Mouse (Mus musculus): ENCODE data around the gene Ccdc3. TPM values are rescaled to one million over a fixed set of nuclear protein-coding genes. Genes with fewer than 3 reads are reported as not detected.
A peak's percentile ranks its signal among the peaks of the same experiment; 100 is the strongest.

Gene Ccdc3
- polyA plus RNA-seq, 1 experiment from 2014 or later, result 4.6 TPM

DNA sequence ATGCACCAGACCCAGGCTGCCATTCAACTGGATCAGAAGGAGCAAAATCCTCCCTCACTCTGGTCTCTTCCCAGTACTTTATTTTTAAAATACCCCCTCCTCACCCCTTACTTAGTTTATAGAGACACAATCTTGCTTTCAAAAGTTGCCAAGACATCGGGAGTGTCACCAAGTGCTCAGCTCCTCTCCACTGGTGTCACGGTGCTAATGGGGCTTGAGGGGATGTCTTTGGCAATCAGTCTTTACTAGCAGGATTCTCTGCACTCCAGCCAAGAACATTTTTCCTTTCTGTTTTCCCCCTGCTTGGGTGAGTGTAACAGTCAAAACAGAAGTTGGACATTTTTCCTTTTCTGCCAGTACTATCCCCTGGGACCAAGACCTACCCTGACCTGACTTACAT lies 10.3 kb downstream of the Ccdc3 start:
- Histone ChIP-seq H3K9me3 (ENCODE audit: control insufficient read depth, low read length) (no peaks in the 10 kb centered on the region), H3K4me2 (ENCODE audit: low read depth, low read length) (no peak overlapping the region), H3K4me1 (ENCODE audit: control insufficient read depth, insufficient read depth, low read length) (no peaks in the 10 kb centered on the region), H3K4me3 (ENCODE audit: low read length) (no peak overlapping the region), H3K9ac (ENCODE audit: low read depth, low read length) (no peak overlapping the region), H3K36me3 (ENCODE audit: control insufficient read depth, insufficient read depth, low read length) (no peaks in the 10 kb centered on the region), H3K27me3 (replicated peaks; ENCODE audit: control insufficient read depth, insufficient read depth, low read length) (no peaks in the 10 kb centered on the region), H3K27ac (ENCODE audit: low read length) (no peak overlapping the region)
- WGBS, result 50% methylated on average over 2 of the region's 2 CpGs
- no peak for ATAC-seq

DNA sequence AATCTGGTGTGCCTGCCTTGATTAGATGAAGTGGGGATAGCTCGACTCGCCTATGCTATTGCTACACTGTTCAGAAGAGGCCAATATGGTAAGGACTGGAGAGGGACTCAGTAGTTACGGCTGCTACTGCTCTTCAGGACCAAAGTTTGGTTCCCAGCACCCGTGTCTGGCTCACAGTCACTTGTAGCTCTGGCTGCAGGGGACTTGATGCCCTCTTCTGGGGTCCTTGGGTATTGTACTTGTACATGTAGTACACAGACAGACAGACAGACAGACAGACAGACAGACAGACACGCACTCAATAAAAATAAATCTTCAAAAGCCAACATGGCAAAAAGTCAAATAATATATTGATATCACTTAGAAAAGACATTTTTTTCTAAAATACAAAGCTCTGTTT lies 17.1 kb downstream of the Ccdc3 start:
- H3K27me3 ChIP-seq (replicated peaks; ENCODE audit: control insufficient read depth, insufficient read depth, low read length), result no peaks in the 10 kb centered on the region
- ATAC-seq, result no peak
- 89% methylated on average over 5 of the region's 5 CpGs for WGBS

DNA sequence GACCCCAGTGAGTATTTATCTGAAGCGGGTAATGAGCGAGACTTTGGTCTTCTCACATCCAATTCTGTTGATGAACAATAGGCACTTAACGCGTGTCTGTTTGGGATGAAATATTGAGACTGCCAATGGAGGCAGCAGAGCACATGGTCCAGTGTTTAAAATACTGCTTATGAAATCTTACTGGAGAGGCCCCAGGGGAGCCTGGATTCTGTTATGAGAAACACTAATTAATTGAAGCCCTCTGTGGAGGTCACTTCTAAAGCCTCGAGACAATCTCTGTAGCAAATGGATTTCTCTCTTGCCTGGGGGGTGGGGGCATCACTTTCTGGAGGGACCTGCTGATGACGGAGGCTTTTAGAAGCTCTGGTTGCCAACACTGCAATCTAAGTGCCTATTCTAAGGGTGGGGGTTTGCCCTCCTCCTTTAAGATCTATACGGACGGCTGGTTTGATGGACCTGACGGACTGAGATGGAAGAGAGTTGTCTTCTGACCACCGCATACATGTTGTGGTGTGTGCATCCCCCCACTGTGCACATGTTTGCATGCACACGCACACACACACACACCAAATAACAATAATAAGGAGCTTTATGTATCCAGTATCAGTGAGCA lies 22.8 kb downstream of the Ccdc3 start:
- Histone ChIP-seq H3K36me3 (ENCODE audit: control insufficient read depth, insufficient read depth, low read length) (no peaks in the 10 kb centered on the region), H3K4me1 (ENCODE audit: control insufficient read depth, insufficient read depth, low read length) (0 out of 2 replicates have a peak, but pooled peaks cover 4% of the 10 kb centered on the region), H3K9ac (ENCODE audit: low read depth, low read length) (no peak overlapping the region), H3K4me3 (ENCODE audit: low read length) (no peak overlapping the region), H3K9me3 (ENCODE audit: control insufficient read depth, low read length) (no peaks in the 10 kb centered on the region), H3K27me3 (replicated peaks; ENCODE audit: control insufficient read depth, insufficient read depth, low read length) (no peaks in the 10 kb centered on the region), H3K27ac (ENCODE audit: low read length) (no peak overlapping the region), H3K4me2 (ENCODE audit: low read depth, low read length) (no peak overlapping the region)
- no peak for ATAC-seq
- WGBS, result 68% methylated on average over 11 of the region's 11 CpGs

More for the DNA sequence above, 17.1 kb downstream of the Ccdc3 start:
- no peak overlapping the region for H3K4me3 ChIP-seq (ENCODE audit: low read length)
- no peak overlapping the region for H3K27ac ChIP-seq (ENCODE audit: low read length)
- no peak overlapping the region for H3K9ac ChIP-seq (ENCODE audit: low read depth, low read length)
- H3K4me2 ChIP-seq (ENCODE audit: low read depth, low read length), result no peak overlapping the region
- H3K36me3 ChIP-seq (ENCODE audit: control insufficient read depth, insufficient read depth, low read length), result no peaks in the 10 kb centered on the region
- H3K9me3 ChIP-seq (ENCODE audit: control insufficient read depth, low read length), result no peaks in the 10 kb centered on the region
- no peaks in the 10 kb centered on the region for H3K4me1 ChIP-seq (ENCODE audit: control insufficient read depth, insufficient read depth, low read length)

DNA sequence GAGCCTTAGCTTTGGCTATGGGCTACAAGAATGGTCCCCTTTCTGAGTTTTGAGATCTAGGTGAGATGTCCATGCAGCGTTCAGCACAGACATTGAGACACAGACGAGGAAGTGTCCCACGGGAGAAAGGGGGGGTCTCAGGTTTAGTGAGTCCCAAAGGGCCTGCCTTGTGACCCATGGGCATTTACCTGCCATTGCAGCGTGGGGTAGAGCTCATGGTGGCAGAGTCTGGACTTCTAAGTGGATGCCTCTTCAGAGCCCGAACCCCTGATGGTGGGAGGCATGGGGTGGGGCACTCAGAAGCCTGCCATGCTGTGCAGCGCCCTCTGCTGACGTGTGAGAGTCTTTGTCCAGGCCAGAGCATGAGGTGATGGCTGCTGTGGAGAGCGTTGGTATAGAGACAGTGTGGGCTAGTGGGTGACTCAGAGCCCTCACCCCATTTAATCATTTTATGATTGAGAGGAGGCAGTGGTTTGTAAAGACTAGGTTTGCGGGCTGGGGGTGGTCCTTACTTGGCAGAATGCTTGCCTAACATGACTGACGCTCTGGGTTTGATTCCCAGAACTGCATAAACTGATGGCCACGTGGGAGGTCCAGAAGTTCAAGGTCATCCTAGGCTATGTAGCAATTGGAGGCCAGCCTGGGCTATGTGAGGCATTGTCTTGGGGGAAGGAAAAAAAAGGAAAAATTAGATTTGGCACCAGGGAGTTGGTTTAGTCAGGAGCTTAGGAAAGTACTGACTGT lies 23.6 kb downstream of the Ccdc3 start:
- WGBS, result 74% methylated on average over 11 of the region's 11 CpGs
- Histone ChIP-seq H3K4me1 (ENCODE audit: control insufficient read depth, insufficient read depth, low read length) (0 out of 2 replicates have a peak, but pooled peaks cover 4% of the 10 kb centered on the region), H3K4me3 (ENCODE audit: low read length) (no peak overlapping the region), H3K4me2 (ENCODE audit: low read depth, low read length) (no peak overlapping the region), H3K9ac (ENCODE audit: low read depth, low read length) (no peak overlapping the region), H3K9me3 (ENCODE audit: control insufficient read depth, low read length) (no peaks in the 10 kb centered on the region), H3K27ac (ENCODE audit: low read length) (no peak overlapping the region), H3K27me3 (replicated peaks; ENCODE audit: control insufficient read depth, insufficient read depth, low read length) (no peaks in the 10 kb centered on the region), H3K36me3 (ENCODE audit: control insufficient read depth, insufficient read depth, low read length) (no peaks in the 10 kb centered on the region)
- ATAC-seq, result 0 out of 2 replicates have a peak, but pooled peaks have one; percentile 38

DNA sequence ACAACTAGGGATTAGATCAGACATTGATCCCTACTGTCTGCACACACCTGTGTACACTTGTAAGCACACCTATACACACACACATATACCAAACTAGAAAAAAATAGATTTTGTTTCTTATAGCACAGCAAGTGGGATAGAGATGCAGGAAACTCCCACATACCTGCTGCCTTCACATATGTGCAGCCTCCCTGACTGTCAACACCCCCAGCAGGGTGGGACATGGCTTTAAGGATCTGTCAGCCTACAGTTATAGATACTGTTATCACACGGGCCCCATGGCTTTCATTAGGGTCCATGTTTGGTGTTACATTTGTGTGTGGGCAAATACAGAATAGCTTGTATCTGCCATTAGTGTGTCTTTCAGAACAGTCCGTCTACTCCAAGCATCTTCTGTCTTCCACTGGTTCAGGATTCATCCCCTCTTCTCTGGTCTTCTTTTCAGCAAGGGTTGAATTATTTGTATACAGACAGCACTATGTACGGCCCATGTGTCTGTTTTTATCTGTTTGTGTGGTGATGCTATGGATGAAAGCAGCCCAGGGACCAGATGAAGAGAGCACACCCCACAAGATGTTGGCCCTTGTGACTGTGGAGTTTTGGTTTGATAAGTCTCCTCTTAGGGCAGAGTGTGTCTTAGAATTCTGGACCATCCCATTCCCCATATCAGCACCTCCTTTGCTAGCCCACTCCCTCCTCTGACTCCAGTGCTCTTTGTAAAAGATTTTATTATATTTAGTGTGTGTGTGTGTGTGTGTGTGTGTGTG lies 24.5 kb downstream of the Ccdc3 start:
- H3K9me3 ChIP-seq (ENCODE audit: control insufficient read depth, low read length), result no peaks in the 10 kb centered on the region
- WGBS, result 74% methylated on average over 3 of the region's 3 CpGs
- H3K27me3 ChIP-seq (replicated peaks; ENCODE audit: control insufficient read depth, insufficient read depth, low read length), result no peaks in the 10 kb centered on the region
- no peak overlapping the region for H3K4me2 ChIP-seq (ENCODE audit: low read depth, low read length)
- H3K27ac ChIP-seq (ENCODE audit: low read length), result no peak overlapping the region
- H3K4me3 ChIP-seq (ENCODE audit: low read length), result no peak overlapping the region
- H3K4me1 ChIP-seq (ENCODE audit: control insufficient read depth, insufficient read depth, low read length), result 0 out of 2 replicates have a peak, but pooled peaks cover 4% of the 10 kb centered on the region
- no peaks in the 10 kb centered on the region for H3K36me3 ChIP-seq (ENCODE audit: control insufficient read depth, insufficient read depth, low read length)
- no peak overlapping the region for H3K9ac ChIP-seq (ENCODE audit: low read depth, low read length)
- no peak for ATAC-seq

DNA sequence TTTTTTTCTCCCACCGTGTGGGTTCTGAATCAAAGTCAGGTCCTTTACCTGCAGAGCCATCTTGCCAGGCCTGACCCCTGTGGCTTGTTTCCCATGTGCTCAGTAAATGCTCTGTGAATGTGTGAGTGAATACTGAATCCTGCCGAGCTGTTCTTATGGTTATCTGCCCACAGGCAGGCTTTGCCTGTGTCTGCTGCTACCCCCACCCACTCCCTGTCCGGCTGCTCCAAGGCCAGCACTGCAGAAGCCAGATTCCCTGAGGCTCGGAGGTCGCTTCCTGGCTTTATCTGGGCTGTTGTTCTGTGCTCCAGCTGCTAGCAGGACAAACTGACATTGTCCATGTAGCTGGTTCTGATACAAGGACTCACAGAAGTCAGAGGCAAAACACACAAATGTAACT lies 25.2 kb downstream of the Ccdc3 start:
- H3K27ac ChIP-seq (ENCODE audit: low read length), result no peak overlapping the region
- H3K4me1 ChIP-seq (ENCODE audit: control insufficient read depth, insufficient read depth, low read length), result 0 out of 2 replicates have a peak, but pooled peaks cover 4% of the 10 kb centered on the region
- WGBS, result 48% methylated on average over 5 of the region's 5 CpGs
- no peaks in the 10 kb centered on the region for H3K27me3 ChIP-seq (replicated peaks; ENCODE audit: control insufficient read depth, insufficient read depth, low read length)
- H3K9ac ChIP-seq (ENCODE audit: low read depth, low read length), result no peak overlapping the region
- H3K36me3 ChIP-seq (ENCODE audit: control insufficient read depth, insufficient read depth, low read length), result no peaks in the 10 kb centered on the region
- no peak overlapping the region for H3K4me2 ChIP-seq (ENCODE audit: low read depth, low read length)
- no peak for ATAC-seq
- H3K9me3 ChIP-seq (ENCODE audit: control insufficient read depth, low read length), result no peaks in the 10 kb centered on the region
- no peak overlapping the region for H3K4me3 ChIP-seq (ENCODE audit: low read length)

DNA sequence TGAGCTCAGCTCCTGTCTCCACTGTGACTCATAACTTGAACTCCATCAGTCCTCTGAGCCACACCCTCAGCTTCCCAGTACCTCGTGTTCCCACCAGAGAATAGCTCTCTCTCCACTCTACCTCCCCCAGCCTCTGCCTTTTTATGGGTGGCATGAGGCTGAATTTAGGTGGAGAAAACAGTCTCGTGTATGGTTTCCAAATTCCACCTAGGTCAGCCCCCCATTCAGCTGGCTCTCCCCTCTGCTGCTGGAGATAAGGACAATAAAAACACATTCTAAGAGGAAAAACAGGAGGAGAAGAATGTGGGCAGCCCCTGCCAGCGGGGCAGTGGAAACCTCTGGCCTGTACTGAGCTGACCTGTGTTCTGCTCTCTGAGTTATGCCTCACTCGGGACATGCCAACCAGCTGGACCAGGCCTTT lies 28.4 kb downstream of the Ccdc3 start:
- 0 out of 2 replicates have a peak, but pooled peaks have one; percentile 23 for ATAC-seq
- H3K4me1 ChIP-seq (ENCODE audit: control insufficient read depth, insufficient read depth, low read length), result no peaks in the 10 kb centered on the region
- H3K4me3 ChIP-seq (ENCODE audit: low read length), result no peak overlapping the region
- no peaks in the 10 kb centered on the region for H3K9me3 ChIP-seq (ENCODE audit: control insufficient read depth, low read length)
- H3K4me2 ChIP-seq (ENCODE audit: low read depth, low read length), result no peak overlapping the region
- H3K27ac ChIP-seq (ENCODE audit: low read length), result no peak overlapping the region
- no peak overlapping the region for H3K9ac ChIP-seq (ENCODE audit: low read depth, low read length)
- 38% methylated on average over 4 of the region's 4 CpGs for WGBS
- no peaks in the 10 kb centered on the region for H3K36me3 ChIP-seq (ENCODE audit: control insufficient read depth, insufficient read depth, low read length)
- H3K27me3 ChIP-seq (replicated peaks; ENCODE audit: control insufficient read depth, insufficient read depth, low read length), result no peaks in the 10 kb centered on the region

DNA sequence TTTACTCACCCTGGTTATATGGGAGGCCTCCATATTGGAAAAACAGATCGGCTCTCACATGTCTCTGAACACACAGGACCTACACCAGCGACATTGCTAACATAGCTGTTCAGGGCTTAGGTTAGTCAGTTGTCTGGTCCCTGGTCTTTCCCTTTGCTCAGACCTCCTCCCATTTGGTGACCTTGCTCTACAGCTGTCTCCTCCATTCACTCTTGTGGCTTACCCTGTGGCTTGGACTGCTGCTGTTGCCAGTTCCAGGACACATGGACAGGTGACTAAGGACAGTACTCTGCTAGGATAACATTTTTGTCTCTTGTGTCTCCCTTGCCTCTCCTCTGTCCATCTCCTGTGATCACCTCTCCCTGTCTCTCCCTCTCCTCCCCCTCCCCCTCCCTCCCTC lies 29.2 kb downstream of the Ccdc3 start:
- Histone ChIP-seq H3K4me2 (ENCODE audit: low read depth, low read length) (no peak overlapping the region), H3K27ac (ENCODE audit: low read length) (no peak overlapping the region), H3K9ac (ENCODE audit: low read depth, low read length) (no peak overlapping the region), H3K9me3 (ENCODE audit: control insufficient read depth, low read length) (no peaks in the 10 kb centered on the region), H3K4me1 (ENCODE audit: control insufficient read depth, insufficient read depth, low read length) (no peaks in the 10 kb centered on the region), H3K36me3 (ENCODE audit: control insufficient read depth, insufficient read depth, low read length) (no peaks in the 10 kb centered on the region), H3K4me3 (ENCODE audit: low read length) (no peak overlapping the region), H3K27me3 (replicated peaks; ENCODE audit: control insufficient read depth, insufficient read depth, low read length) (no peaks in the 10 kb centered on the region)
- ATAC-seq, result no peak
- 82% methylated on average over 2 of the region's 2 CpGs for WGBS

DNA sequence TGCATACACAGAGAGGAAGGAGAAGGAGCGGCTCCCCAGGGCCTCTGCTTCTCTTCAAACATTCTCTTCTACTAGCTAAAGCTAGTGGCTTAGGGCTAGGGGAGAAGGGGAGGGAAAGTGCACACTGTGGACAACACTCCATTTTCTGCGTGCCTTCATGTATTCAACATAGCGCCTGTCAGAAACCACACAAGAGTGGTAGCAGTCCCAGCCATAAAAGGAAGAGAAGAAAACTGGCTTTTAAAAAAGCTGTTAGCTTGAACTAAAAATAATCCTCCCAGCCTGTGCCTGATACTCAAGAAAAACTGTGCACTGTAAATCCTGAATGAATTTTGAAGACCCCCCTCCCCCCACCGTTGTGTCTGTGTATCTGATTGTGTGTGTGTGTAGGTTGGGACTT lies 33.2 kb downstream of the Ccdc3 start:
- Histone ChIP-seq H3K9me3 (ENCODE audit: control insufficient read depth, low read length) (no peaks in the 10 kb centered on the region), H3K27ac (ENCODE audit: low read length) (0 out of 2 replicates have a peak overlapping the region, but pooled peaks have one; percentile 9), H3K9ac (ENCODE audit: low read depth, low read length) (no peak overlapping the region), H3K36me3 (ENCODE audit: control insufficient read depth, insufficient read depth, low read length) (no peaks in the 10 kb centered on the region), H3K4me1 (ENCODE audit: control insufficient read depth, insufficient read depth, low read length) (peaks cover 4% of the 10 kb centered on the region), H3K27me3 (replicated peaks; ENCODE audit: control insufficient read depth, insufficient read depth, low read length) (no peaks in the 10 kb centered on the region), H3K4me2 (ENCODE audit: low read depth, low read length) (no peak overlapping the region), H3K4me3 (ENCODE audit: low read length) (no peak overlapping the region)
- WGBS, result 72% methylated on average over 4 of the region's 4 CpGs
- ATAC-seq, result peak; percentile 33; the same call in 1 of the 2 replicates

Data from intestine, embryonic 16.5 days (tissue).